Mouse (Mus musculus) neutrophil, adult 65 days (primary cell): Measurements from ENCODE around the gene Cd300ld. TPM values are rescaled to one million over a fixed set of nuclear protein-coding genes. Genes with fewer than 3 reads are reported as not detected.

Source experiments
- total RNA-seq: library from RNA; stranded (reverse); gene quantifications from 2 replicates; pipeline ENCODE4 v1.2.4, GENCODE M21; 2023

Cd300ld gene
- 104 and 111 TPM in 2 replicates for total RNA-seq

GRCm38 (mm10) chr11:114989793-114990192 is at the start of gene Cd300ld:
Gene Cd300ld, minus strand, starts transcription at chr11:114989922.

GRCm38 (mm10) chr11:115037669-115038068 is 47.9 kb upstream of the Cd300ld start, which contains the start of gene Cd300ld5:
Gene Cd300ld5, minus strand, starts transcription at chr11:115037769.

GRCm38 (mm10) chr11:115026912-115027311 is 37.2 kb upstream of the Cd300ld start, which contains the start of gene Cd300ld4:
Gene Cd300ld4, minus strand, starts transcription at chr11:115027012.

GRCm38 (mm10) chr11:115016093-115016492 is 26.4 kb upstream of the Cd300ld start, which contains the start of gene Cd300ld2:
Gene Cd300ld2, minus strand, starts transcription at chr11:115016193.

GRCm38 (mm10) chr11:115001474-115002040 is 11.8 kb upstream of the Cd300ld start, which contains the start of gene Cd300c2:
Gene Cd300c2, minus strand, starts transcription at chr11:115001880.

GRCm38 (mm10) chr11:114968752-114969207 is 20.9 kb downstream of the Cd300ld start, which contains the start of gene Cd300c:
Gene Cd300c, minus strand, starts transcription at chr11:114969157.

GRCm38 (mm10) chr11:114934144-114934543 is 55.6 kb downstream of the Cd300ld start, which contains the start of gene Cd300lb:
Gene Cd300lb, minus strand, starts transcription at chr11:114934386.

Other genes starting within 250 kb of the Cd300ld start
- 0.23 and 0.73 TPM in 2 replicates for gene Kif19a, start 224.5 kb downstream of the Cd300ld start, total RNA-seq
- gene Btbd17, start 194.0 kb downstream of the Cd300ld start, total RNA-seq: not detected in 2 replicates
- gene Gpr142, start 191.0 kb downstream of the Cd300ld start, total RNA-seq: not detected in 2 replicates
- 5.0 and 7.0 TPM in 2 replicates for gene Gprc5c, start 138.8 kb downstream of the Cd300ld start, total RNA-seq
- 61.7 and 68.2 TPM in 2 replicates for gene Cd300a, start 99.9 kb downstream of the Cd300ld start, total RNA-seq
- 114 and 127 TPM in 2 replicates for gene Cd300lb, start 55.5 kb downstream of the Cd300ld start, total RNA-seq
- gene Cd300c, start 20.8 kb downstream of the Cd300ld start, total RNA-seq: 0.66 TPM in 1 of 2 replicates, not detected in the other
- gene Cd300c2, start 12.0 kb upstream of the Cd300ld start, total RNA-seq: 61.3 and 64.0 TPM in 2 replicates
- gene Cd300ld2, start 26.3 kb upstream of the Cd300ld start, total RNA-seq: not detected in 2 replicates
- gene Cd300ld4, start 37.1 kb upstream of the Cd300ld start, total RNA-seq: not detected in 2 replicates
- 6.3 and 17.1 TPM in 2 replicates for gene Cd300ld5, start 47.8 kb upstream of the Cd300ld start, total RNA-seq
- gene Cd300ld3, start 58.5 kb upstream of the Cd300ld start, total RNA-seq: 6.4 and 10.6 TPM in 2 replicates
- gene Cd300e, start 72.3 kb upstream of the Cd300ld start, total RNA-seq: 0.36 and 0.66 TPM in 2 replicates
- 11.4 and 12.3 TPM in 2 replicates for gene Rab37, start 101.5 kb upstream of the Cd300ld start, total RNA-seq
- gene Cd300lf, start 144.1 kb upstream of the Cd300ld start, total RNA-seq: 194 and 231 TPM in 2 replicates
- 170 and 194 TPM in 2 replicates for gene Slc9a3r1, start 173.4 kb upstream of the Cd300ld start, total RNA-seq
- 40.2 and 61.4 TPM in 2 replicates for gene Tmem104, start 197.6 kb upstream of the Cd300ld start, total RNA-seq
- 18.7 and 19.1 TPM in 2 replicates for gene Nat9, start 197.9 kb upstream of the Cd300ld start, total RNA-seq